Mouse (Mus musculus) midbrain, embryonic 11.5 days (tissue): ENCODE results near the gene Camk2d. TPM values are rescaled to one million over a fixed set of nuclear protein-coding genes. Genes with fewer than 3 reads are reported as not detected.

Source experiments
- ATAC-seq: fragments of 200-750 bp; cut with Nextera tagmentation; 2 replicates; pipeline ENCODE4 v1.8.0; 2017; ENCODE audit warnings: moderate TSS enrichment, moderate library complexity; ENCODE audit not compliant: low FRiP score
- DNase-seq: peaks from one replicate; pipeline ENCODE4 v3.0.0; 2015; ENCODE audit warnings: low spot score; ENCODE audit errors: missing footprints
- H3K27ac ChIP-seq: fragments of 300-500 bp; sonication (generic); 2 replicates; pipeline ENCODE4 v1.5.1; 2014; ENCODE audit warnings: low read depth, low read length
- H3K27me3 ChIP-seq: fragments of 300-500 bp; sonication (generic); 2 replicates; pipeline ENCODE4 v1.6.1; 2014; ENCODE audit warnings: mild to moderate bottlenecking, low read length, moderate library complexity, mixed read lengths; ENCODE audit not compliant: control insufficient read depth, insufficient read depth
- H3K36me3 ChIP-seq: fragments of 300-500 bp; sonication (generic); 2 replicates; pipeline ENCODE4 v1.6.1; 2014; ENCODE audit warnings: mild to moderate bottlenecking, low read length, moderate library complexity, mixed read lengths; ENCODE audit not compliant: control insufficient read depth, insufficient read depth
- H3K4me1 ChIP-seq: fragments of 300-500 bp; sonication (generic); 2 replicates; pipeline ENCODE4 v1.6.1; 2014; ENCODE audit warnings: low read length; ENCODE audit not compliant: control insufficient read depth, insufficient read depth
- H3K4me2 ChIP-seq: fragments of 300-500 bp; sonication (generic); 2 replicates; pipeline ENCODE4 v1.6.1; 2014; ENCODE audit warnings: mild to moderate bottlenecking, moderate library complexity
- H3K4me3 ChIP-seq: fragments of 300-500 bp; sonication (generic); 2 replicates; pipeline ENCODE4 v1.5.1; 2014; ENCODE audit warnings: low read depth, low read length
- H3K9ac ChIP-seq: fragments of 300-500 bp; sonication (generic); 2 replicates; pipeline ENCODE4 v1.6.1; 2014; ENCODE audit warnings: low read length
- H3K9me3 ChIP-seq: fragments of 300-500 bp; sonication (generic); 2 replicates; pipeline ENCODE4 v1.6.1; 2016; ENCODE audit warnings: low read length; ENCODE audit not compliant: control insufficient read depth
- WGBS: fragments of 180-500 bp; shearing (Covaris S2); extraction: QIAGEN DNeasy Blood & Tissue Kit; methylation state at CpG from one replicate; pipeline ENCODE4 v1.1.7; 2014; 5-methylcytosine and 5-hydroxymethylcytosine counted together
- polyA plus RNA-seq: library from polyadenylated mRNA; unstranded; fragments of >200 nt; fragmentation: Nextera tagmentation; extraction: Ambion mirVana; gene quantifications from 2 replicates; pipeline ENCODE4 v1.2.1, GENCODE M21; 2014

Gene Camk2d
- polyA plus RNA-seq, 1 experiment from 2014 or later = 13.5 TPM

- Histone ChIP-seq H3K9ac (no peak overlapping the region), H3K27ac (no peak overlapping the region), H3K4me1 (no peaks in the 10 kb centered on the region), H3K36me3 (no peaks in the 10 kb centered on the region), H3K9me3 (no peaks in the 10 kb centered on the region), H3K27me3 (no peaks in the 10 kb centered on the region), H3K4me3 (no peak overlapping the region), H3K4me2 (no peak overlapping the region)
- ATAC-seq (no peak), DNase-seq (no peak)
- WGBS = 92% methylated on average over 1 of the region's 1 CpGs
Measured at GRCm38 (mm10) chr3:126653118-126653517, 57.0 kb downstream of the Camk2d start.

- 62% methylated on average over 3 of the region's 3 CpGs for WGBS
- Histone ChIP-seq H3K4me3 (no peak overlapping the region), H3K4me2 (no peak overlapping the region), H3K27me3 (no peaks in the 10 kb centered on the region), H3K9me3 (no peaks in the 10 kb centered on the region), H3K9ac (no peak overlapping the region), H3K4me1 (peaks cover 2% of the 10 kb centered on the region; the same call in 1 of the 2 replicates), H3K27ac (no peak overlapping the region), H3K36me3 (no peaks in the 10 kb centered on the region)
- no peak for DNase-seq
- 0 out of 2 replicates have a peak, but pooled peaks have one; percentile 44 for ATAC-seq
Measured at GRCm38 (mm10) chr3:126656173-126656572, 60.1 kb downstream of the Camk2d start.

GRCm38 (mm10) chr3:126657895-126658294 is 61.8 kb downstream of the Camk2d start:
- no peak overlapping the region for H3K9ac ChIP-seq
- H3K36me3 ChIP-seq = no peaks in the 10 kb centered on the region
- H3K4me1 ChIP-seq = peaks cover 2% of the 10 kb centered on the region; the same call in 1 of the 2 replicates
- H3K4me3 ChIP-seq = no peak overlapping the region
- no peaks in the 10 kb centered on the region for H3K9me3 ChIP-seq
- H3K4me2 ChIP-seq = no peak overlapping the region
- H3K27ac ChIP-seq = no peak overlapping the region
- WGBS = 69% methylated on average over 4 of the region's 4 CpGs
- ATAC-seq (no peak), DNase-seq (no peak)
- no peaks in the 10 kb centered on the region for H3K27me3 ChIP-seq

DNA sequence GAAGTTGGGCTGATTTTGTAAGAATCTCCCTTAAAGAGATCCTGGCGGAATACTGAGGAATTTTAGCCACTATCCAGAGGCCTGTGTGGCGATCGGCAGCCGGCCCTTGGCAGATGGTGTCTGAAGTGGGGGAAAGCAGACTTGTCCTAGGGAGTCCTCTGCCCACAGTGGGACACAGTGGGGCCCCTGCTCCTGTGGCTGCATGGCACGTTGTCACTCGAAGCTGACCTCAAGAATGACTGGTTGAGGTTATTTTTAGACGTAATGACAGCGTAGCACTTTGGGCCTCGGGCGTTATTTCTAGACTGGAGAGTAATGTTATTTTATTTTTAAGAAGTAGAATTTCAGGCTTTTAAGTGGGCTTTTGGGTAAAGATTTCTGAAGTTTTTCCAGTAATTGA is 62.7 kb downstream of the Camk2d start:
- ATAC-seq (no peak), DNase-seq (no peak)
- Histone ChIP-seq H3K27me3 (no peaks in the 10 kb centered on the region), H3K27ac (no peak overlapping the region), H3K4me3 (no peak overlapping the region), H3K4me1 (peaks cover 2% of the 10 kb centered on the region; the same call in 1 of the 2 replicates), H3K36me3 (no peaks in the 10 kb centered on the region), H3K4me2 (no peak overlapping the region), H3K9me3 (no peaks in the 10 kb centered on the region), H3K9ac (no peak overlapping the region)
- 73% methylated on average over 10 of the region's 10 CpGs for WGBS

DNA sequence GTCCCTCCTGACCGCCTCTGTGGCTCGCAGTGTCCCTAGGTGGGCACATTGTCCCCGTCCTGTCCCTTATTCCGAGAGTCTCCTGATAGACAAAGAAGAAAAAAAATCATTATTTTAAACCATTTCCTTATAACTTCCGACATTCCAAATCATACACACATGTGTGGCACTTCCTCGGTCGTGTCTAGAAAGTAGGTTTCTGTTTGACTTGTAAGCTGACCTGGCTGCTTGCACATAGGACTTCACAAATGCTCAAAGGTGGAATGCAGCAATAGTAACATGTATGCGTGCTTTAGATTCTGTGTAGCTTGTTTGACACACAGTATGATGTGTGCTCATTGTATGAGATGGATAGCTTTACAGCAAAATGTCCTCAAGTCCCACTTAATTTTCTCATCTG is 63.1 kb downstream of the Camk2d start:
- no peak for DNase-seq
- Histone ChIP-seq H3K4me3 (no peak overlapping the region), H3K9me3 (no peaks in the 10 kb centered on the region), H3K9ac (no peak overlapping the region), H3K27me3 (no peaks in the 10 kb centered on the region), H3K36me3 (no peaks in the 10 kb centered on the region), H3K27ac (no peak overlapping the region), H3K4me1 (peaks cover 2% of the 10 kb centered on the region; the same call in 1 of the 2 replicates), H3K4me2 (no peak overlapping the region)
- 85% methylated on average over 8 of the region's 8 CpGs for WGBS
- ATAC-seq = no peak

DNA sequence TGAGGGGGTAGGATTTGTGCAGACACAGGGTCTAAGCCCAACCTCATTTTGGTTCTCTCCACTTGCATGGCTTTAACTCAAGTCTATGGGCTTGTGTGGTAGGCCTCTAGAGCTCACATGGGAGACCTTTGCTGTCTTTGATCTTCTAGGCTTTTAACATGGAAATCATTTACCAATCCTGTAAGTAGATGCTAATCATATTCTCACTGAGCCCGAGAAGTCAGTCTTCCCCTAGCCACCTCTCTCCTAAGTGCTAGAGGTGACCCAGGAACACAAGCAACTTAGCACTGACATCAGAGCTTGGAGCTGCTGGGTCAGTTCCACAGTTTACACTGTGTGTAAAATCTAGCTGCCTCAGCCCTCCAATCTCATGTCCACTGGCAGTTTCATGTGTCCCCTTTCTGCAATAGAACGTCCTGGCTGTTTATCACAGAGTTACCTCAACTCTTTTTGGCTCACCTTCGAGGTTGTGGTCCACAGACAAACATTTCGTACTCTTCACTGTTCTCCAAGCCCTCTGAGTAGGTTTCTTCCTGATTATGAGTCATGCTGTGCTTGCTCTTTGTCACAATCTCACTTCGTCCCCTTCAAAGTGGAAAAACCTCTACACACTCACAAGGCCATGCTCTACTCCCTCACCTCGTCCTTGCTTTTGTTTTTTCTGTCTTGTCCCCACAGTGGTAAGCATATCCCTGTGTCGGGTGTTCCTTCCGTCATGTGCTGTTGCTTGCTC is 63.9 kb downstream of the Camk2d start:
- Histone ChIP-seq H3K4me1 (peaks cover 2% of the 10 kb centered on the region; the same call in 1 of the 2 replicates), H3K36me3 (no peaks in the 10 kb centered on the region), H3K27me3 (no peaks in the 10 kb centered on the region), H3K9me3 (no peaks in the 10 kb centered on the region), H3K4me3 (no peak overlapping the region), H3K4me2 (no peak overlapping the region), H3K9ac (no peak overlapping the region), H3K27ac (no peak overlapping the region)
- 85% methylated on average over 8 of the region's 8 CpGs for WGBS
- DNase-seq = no peak
- no peak for ATAC-seq

GRCm38 (mm10) chr3:126660575-126660974 is 64.5 kb downstream of the Camk2d start:
- Histone ChIP-seq H3K9me3 (no peaks in the 10 kb centered on the region), H3K9ac (no peak overlapping the region), H3K36me3 (no peaks in the 10 kb centered on the region), H3K4me1 (peaks cover 2% of the 10 kb centered on the region; the same call in 1 of the 2 replicates), H3K27ac (no peak overlapping the region), H3K4me3 (no peak overlapping the region), H3K4me2 (no peak overlapping the region), H3K27me3 (no peaks in the 10 kb centered on the region)
- DNase-seq (no peak), ATAC-seq (no peak)
- WGBS = 93% methylated on average over 2 of the region's 2 CpGs

DNA sequence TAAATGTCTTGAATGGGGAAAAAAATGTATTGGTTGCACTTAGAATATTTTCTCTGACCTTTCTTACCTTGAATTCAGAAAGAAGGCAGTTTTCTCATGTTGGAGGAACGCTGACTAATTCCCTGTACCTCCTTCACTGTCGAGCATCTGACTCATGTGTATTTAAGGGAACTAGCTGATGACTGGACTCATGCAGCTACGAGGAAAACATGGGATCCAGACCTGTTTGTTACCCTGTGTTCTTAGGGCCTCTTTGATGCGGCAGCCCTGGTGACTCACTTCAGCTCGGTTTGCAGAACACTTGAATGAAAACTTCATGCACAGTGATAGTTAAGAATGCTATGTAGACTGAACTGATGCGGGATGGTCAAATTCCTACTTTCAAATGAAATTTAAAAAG is 64.9 kb downstream of the Camk2d start:
- Histone ChIP-seq H3K27me3 (no peaks in the 10 kb centered on the region), H3K9me3 (no peaks in the 10 kb centered on the region), H3K4me1 (peaks cover 2% of the 10 kb centered on the region; the same call in 1 of the 2 replicates), H3K4me3 (no peak overlapping the region), H3K27ac (no peak overlapping the region), H3K9ac (no peak overlapping the region), H3K4me2 (no peak overlapping the region), H3K36me3 (no peaks in the 10 kb centered on the region)
- DNase-seq = no peak
- ATAC-seq = no peak
- 88% methylated on average over 6 of the region's 6 CpGs for WGBS

- no peak overlapping the region for H3K4me2 ChIP-seq
- no peak overlapping the region for H3K27ac ChIP-seq
- H3K27me3 ChIP-seq = no peaks in the 10 kb centered on the region
- H3K4me3 ChIP-seq = no peak overlapping the region
- ATAC-seq = no peak
- no peak for DNase-seq
- no peak overlapping the region for H3K9ac ChIP-seq
- no peaks in the 10 kb centered on the region for H3K36me3 ChIP-seq
- WGBS = 91% methylated on average over 3 of the region's 3 CpGs
- H3K9me3 ChIP-seq = no peaks in the 10 kb centered on the region
- H3K4me1 ChIP-seq = peaks cover 2% of the 10 kb centered on the region; the same call in 1 of the 2 replicates
Measured at GRCm38 (mm10) chr3:126661920-126662319, 65.8 kb downstream of the Camk2d start.
